Mouse (Mus musculus) forebrain, embryonic 14.5 days (tissue): ENCODE data around the gene Timd4. TPM values are rescaled to one million over a fixed set of nuclear protein-coding genes. Genes with fewer than 3 reads are reported as not detected.

ENCODE experiments used
- ATAC-seq: fragments of 200-750 bp; cut with Nextera tagmentation; 2 replicates; pipeline ENCODE4 v1.8.0; 2017; ENCODE audit warnings: mild to moderate bottlenecking, moderate library complexity
- DNase-seq: peaks from one replicate; pipeline ENCODE4 v3.0.0-alpha.2; 2015; ENCODE audit warnings: low spot score
- H3K27ac ChIP-seq: fragments of 300-500 bp; sonication (generic); 2 replicates; pipeline ENCODE4 v1.5.1; 2014; ENCODE audit warnings: low read depth, mild to moderate bottlenecking, control low read depth, low read length, moderate library complexity
- H3K27me3 ChIP-seq: fragments of 300-500 bp; sonication (generic); replicated peaks from 2 replicates; pipeline ENCODE4 v1.6.1; 2014; ENCODE audit warnings: low read length, control low read depth, mixed read lengths; ENCODE audit not compliant: control insufficient read depth, insufficient read depth
- H3K36me3 ChIP-seq: fragments of 300-500 bp; sonication (generic); 2 replicates; pipeline ENCODE4 v1.6.1; 2014; ENCODE audit warnings: low read length, control low read depth; ENCODE audit not compliant: control insufficient read depth, insufficient read depth
- H3K4me1 ChIP-seq: fragments of 300-500 bp; sonication (generic); 2 replicates; pipeline ENCODE4 v1.6.1; 2014; ENCODE audit warnings: antibody characterized with exemption, low read length, control low read depth; ENCODE audit not compliant: control insufficient read depth, insufficient read depth
- H3K4me2 ChIP-seq: fragments of 300-500 bp; sonication (generic); 2 replicates; pipeline ENCODE4 v1.6.1; 2014; ENCODE audit warnings: mild to moderate bottlenecking, control low read depth, low read length
- H3K4me3 ChIP-seq: fragments of 300-500 bp; sonication (generic); 2 replicates; pipeline ENCODE4 v1.5.1; 2014; ENCODE audit warnings: low read depth, low read length, control low read depth
- H3K9ac ChIP-seq: fragments of 300-500 bp; sonication (generic); 2 replicates; pipeline ENCODE4 v1.6.1; 2014; ENCODE audit warnings: mild to moderate bottlenecking, low read length, control low read depth, moderate library complexity
- H3K9me3 ChIP-seq: fragments of 300-500 bp; sonication (generic); replicated peaks from 2 replicates; pipeline ENCODE4 v1.6.1; 2016; ENCODE audit warnings: low read length, control low read depth, mixed read lengths; ENCODE audit not compliant: control insufficient read depth
- WGBS: fragments of 180-500 bp; shearing (Covaris S2); extraction: QIAGEN DNeasy Blood & Tissue Kit; methylation state at CpG from one replicate; pipeline ENCODE4 v1.1.7; 2014; 5-methylcytosine and 5-hydroxymethylcytosine counted together
- polyA plus RNA-seq: library from polyadenylated mRNA; unstranded; fragments of >200 nt; fragmentation: Nextera tagmentation; extraction: Ambion mirVana; gene quantifications from 2 replicates; pipeline ENCODE4 v1.2.1, GENCODE M21; 2014

Gene Timd4
- polyA plus RNA-seq, 1 experiment from 2014 or later: 0.08 TPM

GRCm38 (mm10) chr11:46846661-46847060 lies 36.1 kb downstream of the Timd4 start:
- no peak for ATAC-seq
- WGBS: 47% methylated on average over 1 of the region's 1 CpGs
- H3K4me2 ChIP-seq: no peak overlapping the region
- no peak overlapping the region for H3K4me3 ChIP-seq
- no peaks in the 10 kb centered on the region for H3K9me3 ChIP-seq
- no peaks in the 10 kb centered on the region for H3K36me3 ChIP-seq
- no peak overlapping the region for H3K9ac ChIP-seq
- no peak for DNase-seq
- no peaks in the 10 kb centered on the region for H3K27me3 ChIP-seq
- H3K27ac ChIP-seq: no peak overlapping the region
- no peaks in the 10 kb centered on the region for H3K4me1 ChIP-seq

- DNase-seq (no peak), ATAC-seq (no peak)
- Histone ChIP-seq H3K4me1 (no peaks in the 10 kb centered on the region), H3K4me3 (no peak overlapping the region), H3K4me2 (no peak overlapping the region), H3K27ac (no peak overlapping the region), H3K36me3 (no peaks in the 10 kb centered on the region), H3K9me3 (no peaks in the 10 kb centered on the region), H3K27me3 (no peaks in the 10 kb centered on the region), H3K9ac (no peak overlapping the region)
- 41% methylated on average over 3 of the region's 3 CpGs for WGBS
These were observed 37.2 kb downstream of the Timd4 start for GRCm38 (mm10) chr11:46847827-46848220.

- Histone ChIP-seq H3K4me2 (no peak overlapping the region), H3K4me1 (no peaks in the 10 kb centered on the region), H3K9me3 (no peaks in the 10 kb centered on the region), H3K27ac (no peak overlapping the region), H3K27me3 (no peaks in the 10 kb centered on the region), H3K9ac (no peak overlapping the region), H3K36me3 (no peaks in the 10 kb centered on the region), H3K4me3 (no peak overlapping the region)
- peak; percentile 79 for ATAC-seq
- DNase-seq: peak; percentile 73
- 32% methylated on average over 8 of the region's 8 CpGs for WGBS
These were observed 37.8 kb downstream of the Timd4 start for GRCm38 (mm10) chr11:46848221-46848971.

- Histone ChIP-seq H3K36me3 (no peaks in the 10 kb centered on the region), H3K4me2 (no peak overlapping the region), H3K27ac (no peak overlapping the region), H3K27me3 (no peaks in the 10 kb centered on the region), H3K4me3 (no peak overlapping the region), H3K4me1 (no peaks in the 10 kb centered on the region), H3K9ac (no peak overlapping the region), H3K9me3 (no peaks in the 10 kb centered on the region)
- whole genome bisulfite sequencing: 90% methylated on average over 1 of the region's 1 CpGs
- peak; percentile 60 for DNase-seq
- ATAC-seq: 0 out of 2 replicates have a peak, but pooled peaks have one; percentile 62
These were observed 54.2 kb downstream of the Timd4 start for GRCm38 (mm10) chr11:46864809-46865208.

GRCm38 (mm10) chr11:46868594-46868993 lies 58.0 kb downstream of the Timd4 start:
- no peaks in the 10 kb centered on the region for H3K4me1 ChIP-seq
- no peak overlapping the region for H3K4me2 ChIP-seq
- 76% methylated on average over 7 of the region's 7 CpGs for WGBS
- H3K27me3 ChIP-seq: no peaks in the 10 kb centered on the region
- H3K9ac ChIP-seq: no peak overlapping the region
- no peak overlapping the region for H3K27ac ChIP-seq
- DNase-seq (no peak), ATAC-seq (no peak)
- H3K9me3 ChIP-seq: no peaks in the 10 kb centered on the region
- no peak overlapping the region for H3K4me3 ChIP-seq
- no peaks in the 10 kb centered on the region for H3K36me3 ChIP-seq

- no peak overlapping the region for H3K27ac ChIP-seq
- 82% methylated on average over 1 of the region's 1 CpGs for WGBS
- no peak overlapping the region for H3K9ac ChIP-seq
- no peaks in the 10 kb centered on the region for H3K9me3 ChIP-seq
- H3K4me3 ChIP-seq: no peak overlapping the region
- DNase-seq: no peak
- no peaks in the 10 kb centered on the region for H3K27me3 ChIP-seq
- H3K4me1 ChIP-seq: no peaks in the 10 kb centered on the region
- no peaks in the 10 kb centered on the region for H3K36me3 ChIP-seq
- no peak overlapping the region for H3K4me2 ChIP-seq
- ATAC-seq: no peak
These were observed 65.2 kb downstream of the Timd4 start for GRCm38 (mm10) chr11:46875774-46876173.

- WGBS: 83% methylated on average over 2 of the region's 2 CpGs
- no peaks in the 10 kb centered on the region for H3K27me3 ChIP-seq
- H3K36me3 ChIP-seq: no peaks in the 10 kb centered on the region
- no peak overlapping the region for H3K4me2 ChIP-seq
- no peak overlapping the region for H3K27ac ChIP-seq
- H3K4me3 ChIP-seq: no peak overlapping the region
- H3K9ac ChIP-seq: no peak overlapping the region
- H3K9me3 ChIP-seq: no peaks in the 10 kb centered on the region
- ATAC-seq (no peak), DNase-seq (no peak)
- no peaks in the 10 kb centered on the region for H3K4me1 ChIP-seq
These were observed 71.9 kb downstream of the Timd4 start for GRCm38 (mm10) chr11:46882456-46882855.

- ATAC-seq (no peak), DNase-seq (no peak)
- no peaks in the 10 kb centered on the region for H3K9me3 ChIP-seq
- no peak overlapping the region for H3K4me2 ChIP-seq
- no peak overlapping the region for H3K9ac ChIP-seq
- no peak overlapping the region for H3K4me3 ChIP-seq
- H3K27ac ChIP-seq: no peak overlapping the region
- no peaks in the 10 kb centered on the region for H3K27me3 ChIP-seq
- WGBS: 87% methylated on average over 3 of the region's 3 CpGs
- H3K36me3 ChIP-seq: no peaks in the 10 kb centered on the region
- no peaks in the 10 kb centered on the region for H3K4me1 ChIP-seq
These were observed 78.5 kb downstream of the Timd4 start for GRCm38 (mm10) chr11:46889093-46889492.
